Mouse (Mus musculus) limb, embryonic 10.5 days (tissue): ENCODE measurements around the gene Chst15. TPM values are rescaled to one million over a fixed set of nuclear protein-coding genes. Genes with fewer than 3 reads are reported as not detected.

Experiments
- DNase-seq: peaks from one replicate; pipeline ENCODE4 v3.0.0-alpha.2; 2017; ENCODE audit warnings: low spot score
- H3K27ac ChIP-seq: fragments of 300-500 bp; sonication (generic); 2 replicates; pipeline ENCODE4 v1.5.1; 2016; ENCODE audit warnings: mild to moderate bottlenecking
- H3K27me3 ChIP-seq: fragments of 300-500 bp; sonication (generic); 2 replicates; pipeline ENCODE4 v1.6.1; 2016; ENCODE audit warnings: low read depth, mild to moderate bottlenecking; ENCODE audit not compliant: poor library complexity, severe bottlenecking
- H3K36me3 ChIP-seq: fragments of 300-500 bp; sonication (generic); 2 replicates; pipeline ENCODE4 v1.6.1; 2016; ENCODE audit warnings: mild to moderate bottlenecking, moderate library complexity
- H3K4me1 ChIP-seq: fragments of 300-500 bp; sonication (generic); 2 replicates; pipeline ENCODE4 v1.6.1; 2016
- H3K4me3 ChIP-seq: fragments of 300-500 bp; sonication (generic); 2 replicates; pipeline ENCODE4 v1.5.1; 2016; ENCODE audit warnings: mild to moderate bottlenecking, moderate library complexity
- H3K9me3 ChIP-seq: fragments of 300-500 bp; sonication (generic); replicated peaks from 2 replicates; pipeline ENCODE4 v1.6.1; 2016; ENCODE audit warnings: mild to moderate bottlenecking
- WGBS: fragments of 180-500 bp; shearing (Covaris S2); methylation state at CpG from one replicate; pipeline ENCODE4 v1.1.7; 2016; 5-methylcytosine and 5-hydroxymethylcytosine counted together
- polyA plus RNA-seq: library from polyadenylated mRNA; unstranded; fragments of >200 nt; fragmentation: Nextera tagmentation; extraction: Ambion mirVana; gene quantifications from 2 replicates; pipeline ENCODE4 v1.2.1, GENCODE M21; 2016

The Chst15 gene
- polyA plus RNA-seq, 1 experiment from 2014 or later: 9.6 TPM

GRCm38 (mm10) chr7:132305492-132306375, 11.3 kb downstream of the Chst15 start:
- Histone ChIP-seq H3K27ac (no peak overlapping the region), H3K4me3 (no peak overlapping the region), H3K36me3 (no peaks in the 10 kb centered on the region), H3K4me1 (peaks cover 15% of the 10 kb centered on the region), H3K27me3 (no peaks in the 10 kb centered on the region), H3K9me3 (no peaks in the 10 kb centered on the region)
- no peak for DNase-seq
- 88% methylated on average over 5 of the region's 5 CpGs for WGBS

- no peak for DNase-seq
- no peaks in the 10 kb centered on the region for H3K9me3 ChIP-seq
- H3K27ac ChIP-seq: no peak overlapping the region
- H3K27me3 ChIP-seq: no peaks in the 10 kb centered on the region
- H3K4me1 ChIP-seq: peaks cover 25% of the 10 kb centered on the region
- 74% methylated on average over 8 of the region's 8 CpGs for WGBS
- H3K36me3 ChIP-seq: no peaks in the 10 kb centered on the region
- no peak overlapping the region for H3K4me3 ChIP-seq
Measured at GRCm38 (mm10) chr7:132304424-132305085, 12.5 kb downstream of the Chst15 start.

- whole genome bisulfite sequencing: 83% methylated on average over 7 of the region's 7 CpGs
- Histone ChIP-seq H3K4me1 (peaks cover 31% of the 10 kb centered on the region), H3K36me3 (no peaks in the 10 kb centered on the region), H3K27me3 (no peaks in the 10 kb centered on the region), H3K9me3 (no peaks in the 10 kb centered on the region), H3K27ac (no peak overlapping the region), H3K4me3 (no peak overlapping the region)
- DNase-seq: no peak
Measured at GRCm38 (mm10) chr7:132303988-132304387, 13.0 kb downstream of the Chst15 start.

GRCm38 (mm10) chr7:132302508-132303241, 14.4 kb downstream of the Chst15 start:
- Histone ChIP-seq H3K27ac (peak overlapping the region; percentile 25; the same call in 1 of the 2 replicates), H3K4me3 (no peak overlapping the region), H3K9me3 (no peaks in the 10 kb centered on the region), H3K27me3 (no peaks in the 10 kb centered on the region), H3K36me3 (no peaks in the 10 kb centered on the region), H3K4me1 (peaks cover 39% of the 10 kb centered on the region)
- 81% methylated on average over 8 of the region's 8 CpGs for WGBS
- DNase-seq: no peak

- H3K27ac ChIP-seq: no peak overlapping the region
- no peaks in the 10 kb centered on the region for H3K27me3 ChIP-seq
- H3K9me3 ChIP-seq: no peaks in the 10 kb centered on the region
- peaks cover 42% of the 10 kb centered on the region for H3K4me1 ChIP-seq
- no peaks in the 10 kb centered on the region for H3K36me3 ChIP-seq
- no peak overlapping the region for H3K4me3 ChIP-seq
- 28% methylated on average over 5 of the region's 5 CpGs for WGBS
- no peak for DNase-seq
Measured at GRCm38 (mm10) chr7:132299661-132300210, 17.3 kb downstream of the Chst15 start.

GRCm38 (mm10) chr7:132298412-132298990, 18.5 kb downstream of the Chst15 start:
- 66% methylated on average over 7 of the region's 7 CpGs for WGBS
- no peaks in the 10 kb centered on the region for H3K9me3 ChIP-seq
- DNase-seq: no peak
- no peak overlapping the region for H3K4me3 ChIP-seq
- no peaks in the 10 kb centered on the region for H3K27me3 ChIP-seq
- H3K4me1 ChIP-seq: peaks cover 54% of the 10 kb centered on the region
- no peaks in the 10 kb centered on the region for H3K36me3 ChIP-seq
- H3K27ac ChIP-seq: peak overlapping the region; percentile 25; the same call in 1 of the 2 replicates

- Histone ChIP-seq H3K36me3 (no peaks in the 10 kb centered on the region), H3K4me3 (no peak overlapping the region), H3K4me1 (peaks cover 55% of the 10 kb centered on the region), H3K27ac (no peak overlapping the region), H3K27me3 (no peaks in the 10 kb centered on the region), H3K9me3 (no peaks in the 10 kb centered on the region)
- DNase-seq: no peak
- WGBS: 71% methylated on average over 4 of the region's 4 CpGs
Measured at GRCm38 (mm10) chr7:132296661-132297443, 20.2 kb downstream of the Chst15 start.

- H3K27ac ChIP-seq: no peak overlapping the region
- no peaks in the 10 kb centered on the region for H3K36me3 ChIP-seq
- H3K27me3 ChIP-seq: no peaks in the 10 kb centered on the region
- no peak overlapping the region for H3K4me3 ChIP-seq
- WGBS: 89% methylated on average over 3 of the region's 3 CpGs
- DNase-seq: no peak
- H3K4me1 ChIP-seq: peaks cover 53% of the 10 kb centered on the region
- no peaks in the 10 kb centered on the region for H3K9me3 ChIP-seq
Measured at GRCm38 (mm10) chr7:132296132-132296531, 20.9 kb downstream of the Chst15 start.

GRCm38 (mm10) chr7:132287340-132287664, 29.7 kb downstream of the Chst15 start:
- WGBS: 69% methylated on average over 3 of the region's 3 CpGs
- H3K36me3 ChIP-seq: no peaks in the 10 kb centered on the region
- peak overlapping the region; percentile 37 for H3K27ac ChIP-seq
- no peaks in the 10 kb centered on the region for H3K9me3 ChIP-seq
- peaks cover 43% of the 10 kb centered on the region for H3K4me1 ChIP-seq
- no peak for DNase-seq
- H3K27me3 ChIP-seq: no peaks in the 10 kb centered on the region
- H3K4me3 ChIP-seq: no peak overlapping the region

- no peaks in the 10 kb centered on the region for H3K27me3 ChIP-seq
- H3K4me1 ChIP-seq: peaks cover 43% of the 10 kb centered on the region
- 30% methylated on average over 14 of the region's 14 CpGs for WGBS
- DNase-seq: no peak
- no peaks in the 10 kb centered on the region for H3K36me3 ChIP-seq
- no peaks in the 10 kb centered on the region for H3K9me3 ChIP-seq
- H3K4me3 ChIP-seq: no peak overlapping the region
- H3K27ac ChIP-seq: peak overlapping the region; percentile 37
Measured at GRCm38 (mm10) chr7:132286630-132287339, 30.2 kb downstream of the Chst15 start.

GRCm38 (mm10) chr7:132284795-132285194, 32.2 kb downstream of the Chst15 start:
- DNase-seq: no peak
- no peak overlapping the region for H3K4me3 ChIP-seq
- 29% methylated on average over 1 of the region's 1 CpGs for whole genome bisulfite sequencing
- no peaks in the 10 kb centered on the region for H3K9me3 ChIP-seq
- no peaks in the 10 kb centered on the region for H3K36me3 ChIP-seq
- H3K27me3 ChIP-seq: no peaks in the 10 kb centered on the region
- H3K4me1 ChIP-seq: peaks cover 36% of the 10 kb centered on the region
- no peak overlapping the region for H3K27ac ChIP-seq
